Mouse (Mus musculus) hindbrain, postnatal 0 days (tissue): ENCODE measurements at regions not wholly inside any gene's neighbourhood (a gene's known extent, or its start where the extent isn't known, plus 50 kb on each side); places are given as distances from the start of the nearest gene placed in this dataset.

Experiments used
- ATAC-seq: fragments of 200-750 bp; cut with Nextera tagmentation; 2 replicates; pipeline ENCODE4 v1.8.0; 2017; ENCODE audit warnings: mild to moderate bottlenecking, moderate TSS enrichment, moderate library complexity
- DNase-seq: peaks from one replicate; pipeline ENCODE4 v3.0.0-alpha.2; 2015; ENCODE audit warnings: low spot score
- H3K27ac ChIP-seq: fragments of 300-500 bp; sonication (generic); 2 replicates; pipeline ENCODE4 v1.5.1; 2014; ENCODE audit warnings: mild to moderate bottlenecking
- H3K27me3 ChIP-seq: fragments of 300-500 bp; sonication (generic); 2 replicates; pipeline ENCODE4 v1.6.1; 2014; ENCODE audit warnings: low read length, mixed read lengths; ENCODE audit not compliant: insufficient read depth
- H3K36me3 ChIP-seq: fragments of 300-500 bp; sonication (generic); 2 replicates; pipeline ENCODE4 v1.6.1; 2014; ENCODE audit warnings: low read length, mixed read lengths; ENCODE audit not compliant: insufficient read depth
- H3K4me1 ChIP-seq: fragments of 300-500 bp; sonication (generic); 2 replicates; pipeline ENCODE4 v1.6.1; 2014; ENCODE audit warnings: antibody characterized with exemption, low read length, mixed read lengths; ENCODE audit not compliant: insufficient read depth
- H3K4me2 ChIP-seq: fragments of 300-500 bp; sonication (generic); 2 replicates; pipeline ENCODE4 v1.6.1; 2014; ENCODE audit warnings: low read depth, mild to moderate bottlenecking, low read length, moderate library complexity, mixed read lengths
- H3K4me3 ChIP-seq: fragments of 300-500 bp; sonication (generic); 2 replicates; pipeline ENCODE4 v1.5.1; 2014; ENCODE audit warnings: low read length
- H3K9ac ChIP-seq: fragments of 300-500 bp; sonication (generic); replicated peaks from 2 replicates; pipeline ENCODE4 v1.6.1; 2014; ENCODE audit warnings: mild to moderate bottlenecking, low read length, moderate library complexity, mixed read lengths
- H3K9me3 ChIP-seq: fragments of 300-500 bp; sonication (generic); 2 replicates; pipeline ENCODE4 v1.6.1; 2016; ENCODE audit warnings: low read length, mixed read lengths
- CTCF ChIP-seq: IDR thresholded peaks from 2 replicates; pipeline ENCODE4 v1.5.1; 2016; ENCODE audit warnings: antibody characterized with exemption, control low read depth, low read depth
- WGBS: fragments of 180-500 bp; shearing (Covaris S2); extraction: QIAGEN DNeasy Blood & Tissue Kit; methylation state at CpG from one replicate; pipeline ENCODE4 v1.1.7; 2014; 5-methylcytosine and 5-hydroxymethylcytosine counted together

DNA sequence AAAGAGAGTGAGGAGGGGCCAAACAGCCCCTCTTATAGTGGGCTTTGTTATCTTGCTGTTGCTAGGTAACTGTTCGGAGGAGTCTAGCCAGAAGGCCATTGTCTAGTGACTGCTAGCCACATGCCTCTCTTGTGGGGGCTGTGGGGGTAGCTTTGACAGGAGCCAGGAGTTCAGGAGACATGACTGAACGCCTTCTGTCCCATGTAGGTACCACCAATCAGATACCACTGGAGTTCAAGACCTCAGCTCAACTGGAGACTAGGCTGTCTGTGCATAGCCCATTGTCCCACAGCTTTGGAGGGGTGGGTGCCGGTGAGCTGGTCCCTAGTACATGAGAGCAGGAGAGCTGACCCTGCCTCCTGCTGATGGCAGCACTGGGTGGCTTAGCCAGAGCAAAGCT lies 82.4 kb upstream of the Unc93a2 start:
- Histone ChIP-seq H3K36me3 (no peaks in the 10 kb centered on the region), H3K27me3 (no peaks in the 10 kb centered on the region), H3K4me1 (no peaks in the 10 kb centered on the region), H3K27ac (no peak overlapping the region), H3K9ac (no peak overlapping the region), H3K4me2 (no peak overlapping the region), H3K9me3 (no peaks in the 10 kb centered on the region), H3K4me3 (no peak overlapping the region)
- ATAC-seq = no peak
- no peak for TF ChIP-seq CTCF
- no peak for DNase-seq
- 27% methylated on average over 3 of the region's 3 CpGs for WGBS

DNA sequence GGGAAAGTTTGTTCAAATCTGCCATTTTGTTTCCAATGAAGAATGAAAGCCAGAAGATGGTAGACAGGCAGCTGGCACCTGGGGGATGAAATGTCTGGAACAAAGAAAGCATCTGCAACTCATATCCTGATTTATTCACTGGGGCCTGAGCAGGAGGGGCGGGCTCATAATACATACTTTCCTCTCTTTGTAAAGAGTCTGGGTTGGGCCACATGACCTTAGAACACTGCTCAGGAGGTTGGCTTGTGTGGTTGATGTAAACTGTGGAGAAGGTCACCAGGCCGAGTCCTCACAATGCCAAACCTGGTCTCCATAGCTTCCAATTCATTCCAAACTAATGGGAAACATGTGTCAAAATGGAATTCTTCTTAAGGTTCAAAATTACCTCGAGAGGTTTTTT lies 79.6 kb upstream of the Unc93a2 start:
- no peak for TF ChIP-seq CTCF
- no peaks in the 10 kb centered on the region for H3K4me1 ChIP-seq
- DNase-seq = no peak
- 73% methylated on average over 3 of the region's 3 CpGs for WGBS
- H3K9ac ChIP-seq = no peak overlapping the region
- no peak overlapping the region for H3K4me2 ChIP-seq
- no peak overlapping the region for H3K27ac ChIP-seq
- no peaks in the 10 kb centered on the region for H3K27me3 ChIP-seq
- ATAC-seq = no peak
- no peak overlapping the region for H3K4me3 ChIP-seq
- H3K36me3 ChIP-seq = no peaks in the 10 kb centered on the region
- no peaks in the 10 kb centered on the region for H3K9me3 ChIP-seq

DNA sequence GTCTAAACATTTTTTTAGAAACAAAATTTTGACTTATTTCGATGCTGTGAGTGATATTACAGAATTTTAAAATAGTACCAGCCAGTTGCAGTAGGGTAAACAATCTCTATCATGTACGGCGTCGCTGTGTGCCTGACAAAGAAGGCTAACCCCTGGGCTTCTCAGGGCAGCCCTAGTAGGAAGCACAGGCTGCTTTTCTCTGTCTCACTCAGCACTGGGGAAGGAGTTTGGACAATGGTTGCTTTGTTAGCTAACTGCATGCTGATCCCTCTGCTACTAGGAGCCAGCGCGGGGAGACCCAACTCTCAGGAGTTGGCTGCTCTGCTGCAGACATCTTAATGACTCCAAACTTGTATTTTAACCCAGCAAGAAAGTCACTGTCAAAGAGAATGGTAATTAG lies 75.9 kb upstream of the Unc93a2 start:
- Histone ChIP-seq H3K9ac (no peak overlapping the region), H3K4me3 (no peak overlapping the region), H3K36me3 (no peaks in the 10 kb centered on the region), H3K27me3 (no peaks in the 10 kb centered on the region), H3K4me1 (no peaks in the 10 kb centered on the region), H3K4me2 (no peak overlapping the region), H3K27ac (no peak overlapping the region; the same call in 1 of the 2 replicates), H3K9me3 (no peaks in the 10 kb centered on the region)
- 10% methylated on average over 6 of the region's 6 CpGs for WGBS
- ATAC-seq (0 out of 2 replicates have a peak, but pooled peaks have one; percentile 67), DNase-seq (peak; percentile 57)
- no peak for TF ChIP-seq CTCF

DNA sequence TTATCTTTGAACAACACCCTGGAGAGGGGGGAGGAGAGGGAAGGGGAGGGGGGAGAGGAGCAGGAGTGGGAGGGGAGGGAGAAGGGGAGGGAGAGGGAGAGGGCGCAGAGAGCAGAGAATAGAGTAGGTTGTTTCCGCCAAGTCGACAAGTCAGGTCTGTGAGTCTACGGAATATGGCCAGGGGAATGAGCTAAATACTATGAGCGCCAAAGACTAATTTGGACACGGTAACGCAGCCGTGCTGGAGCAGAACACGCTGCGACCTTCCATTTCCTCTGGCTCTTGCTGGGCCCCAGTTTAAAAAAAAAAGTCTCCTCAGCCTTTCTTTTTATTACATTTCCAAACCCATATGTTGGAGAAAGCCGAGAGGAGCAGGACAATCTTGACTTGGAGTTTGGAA lies 71.7 kb upstream of the Unc93a2 start:
- WGBS = 72% methylated on average over 11 of the region's 11 CpGs
- H3K4me1 ChIP-seq = no peaks in the 10 kb centered on the region
- no peak overlapping the region for H3K9ac ChIP-seq
- H3K9me3 ChIP-seq = no peaks in the 10 kb centered on the region
- no peak for TF ChIP-seq CTCF
- DNase-seq = no peak
- H3K4me2 ChIP-seq = no peak overlapping the region
- ATAC-seq = no peak
- H3K27me3 ChIP-seq = no peaks in the 10 kb centered on the region
- H3K4me3 ChIP-seq = no peak overlapping the region
- H3K27ac ChIP-seq = no peak overlapping the region
- no peaks in the 10 kb centered on the region for H3K36me3 ChIP-seq

DNA sequence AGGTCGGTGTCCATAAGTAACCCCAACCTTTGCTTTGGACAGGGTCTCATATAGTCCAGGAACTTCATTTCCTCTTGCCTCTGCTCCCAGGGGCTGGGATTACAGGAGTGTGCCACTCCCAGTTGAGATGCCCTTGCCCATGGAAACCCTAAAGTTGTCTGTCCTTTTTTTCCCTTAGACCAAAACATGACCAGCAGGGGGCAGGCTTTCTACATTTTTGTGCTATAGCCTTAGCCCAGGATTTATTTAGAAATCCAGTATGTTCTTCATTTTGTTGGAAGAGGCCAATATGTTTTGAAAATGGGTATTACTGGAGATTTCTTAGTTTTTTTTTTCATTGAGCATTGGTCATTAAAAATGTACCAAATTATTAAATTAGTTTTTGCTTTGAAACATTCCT lies 58.6 kb upstream of the Unc93a2 start:
- H3K9ac ChIP-seq = no peak overlapping the region
- DNase-seq = peak; percentile 90
- no peaks in the 10 kb centered on the region for H3K27me3 ChIP-seq
- H3K4me3 ChIP-seq = no peak overlapping the region
- H3K4me1 ChIP-seq = no peaks in the 10 kb centered on the region
- H3K4me2 ChIP-seq = no peak overlapping the region
- WGBS = 41% methylated on average over 1 of the region's 1 CpGs
- no peak for ATAC-seq
- no peaks in the 10 kb centered on the region for H3K36me3 ChIP-seq
- no peak overlapping the region for H3K27ac ChIP-seq
- no peaks in the 10 kb centered on the region for H3K9me3 ChIP-seq
- TF ChIP-seq CTCF = peak; percentile 78

DNA sequence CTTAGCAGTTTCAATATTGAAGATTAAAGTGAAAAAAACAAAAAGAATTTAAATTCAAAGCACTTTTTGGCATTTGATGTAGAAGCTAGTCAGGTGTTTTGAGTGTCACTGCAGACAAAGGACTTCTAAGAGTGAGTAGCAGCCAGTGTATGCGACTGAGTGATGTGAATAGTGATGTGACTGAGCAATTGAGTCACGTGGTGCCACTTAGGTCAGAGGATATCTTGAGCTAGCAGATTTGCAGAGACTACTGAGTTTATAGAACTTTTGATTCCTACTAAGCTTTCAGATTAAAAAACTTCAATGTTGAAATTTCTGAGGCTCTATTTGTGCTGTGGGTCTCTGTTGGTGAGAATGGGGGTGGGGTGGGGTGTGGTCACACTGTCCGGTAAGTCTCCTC lies 49.8 kb upstream of the Unc93a2 start:
- Histone ChIP-seq H3K36me3 (no peaks in the 10 kb centered on the region), H3K4me3 (no peak overlapping the region), H3K4me2 (no peak overlapping the region), H3K4me1 (no peaks in the 10 kb centered on the region), H3K27ac (no peak overlapping the region), H3K27me3 (no peaks in the 10 kb centered on the region), H3K9me3 (no peaks in the 10 kb centered on the region), H3K9ac (no peak overlapping the region)
- WGBS = 69% methylated on average over 3 of the region's 3 CpGs
- no peak for DNase-seq
- ATAC-seq = no peak
- no peak for TF ChIP-seq CTCF
